Mouse (Mus musculus) kidney, postnatal 0 days (tissue): Measurements from ENCODE around the gene Pparg. TPM values are rescaled to one million over a fixed set of nuclear protein-coding genes. Genes with fewer than 3 reads are reported as not detected.
A peak's percentile ranks its signal among the peaks of the same experiment; 100 is the strongest.

Experiments used
- ATAC-seq: fragments of 200-750 bp; cut with Nextera tagmentation; replicated peaks from 2 replicates; pipeline ENCODE4 v1.8.0; 2017; ENCODE audit warnings: low read depth, moderate number of reproducible peaks, moderate TSS enrichment, moderate library complexity; ENCODE audit not compliant: low FRiP score
- DNase-seq: peaks from one replicate; pipeline ENCODE4 v3.0.0-alpha.2; 2016; ENCODE audit warnings: low spot score
- H3K27ac ChIP-seq: fragments of 300-500 bp; sonication (generic); 2 replicates; pipeline ENCODE4 v1.5.1; 2014; ENCODE audit warnings: mild to moderate bottlenecking
- H3K27me3 ChIP-seq: fragments of 300-500 bp; sonication (generic); 2 replicates; pipeline ENCODE4 v1.6.1; 2014; ENCODE audit warnings: low read length, mixed read lengths; ENCODE audit not compliant: insufficient read depth
- H3K36me3 ChIP-seq: fragments of 300-500 bp; sonication (generic); 2 replicates; pipeline ENCODE4 v1.6.1; 2014; ENCODE audit warnings: low read length, mixed read lengths; ENCODE audit not compliant: insufficient read depth
- H3K4me1 ChIP-seq: fragments of 300-500 bp; sonication (generic); replicated peaks from 2 replicates; pipeline ENCODE4 v1.6.1; 2014; ENCODE audit warnings: antibody characterized with exemption, low read length, mixed read lengths; ENCODE audit not compliant: insufficient read depth
- H3K4me2 ChIP-seq: fragments of 300-500 bp; sonication (generic); 2 replicates; pipeline ENCODE4 v1.6.1; 2014; ENCODE audit warnings: mild to moderate bottlenecking, low read length, moderate library complexity, mixed read lengths
- H3K4me3 ChIP-seq: fragments of 300-500 bp; sonication (generic); replicated peaks from 2 replicates; pipeline ENCODE4 v1.5.1; 2014; ENCODE audit warnings: low read depth, low read length
- H3K9ac ChIP-seq: fragments of 300-500 bp; sonication (generic); 2 replicates; pipeline ENCODE4 v1.6.1; 2014; ENCODE audit warnings: low read depth, low read length
- H3K9me3 ChIP-seq: fragments of 300-500 bp; sonication (generic); replicated peaks from 2 replicates; pipeline ENCODE4 v1.6.1; 2016; ENCODE audit warnings: low read length, inconsistent platforms, mixed read lengths
- CTCF ChIP-seq: IDR thresholded peaks from 2 replicates; pipeline ENCODE4 v1.5.1; 2016; ENCODE audit warnings: antibody characterized with exemption, low read depth, mild to moderate bottlenecking, moderate library complexity
- WGBS: fragments of 180-500 bp; shearing (Covaris S2); extraction: QIAGEN DNeasy Blood & Tissue Kit; methylation state at CpG from one replicate; pipeline ENCODE4 v1.1.7; 2014; 5-methylcytosine and 5-hydroxymethylcytosine counted together
- polyA plus RNA-seq: library from polyadenylated mRNA; unstranded; fragments of >200 nt; fragmentation: Nextera tagmentation; extraction: Ambion mirVana; gene quantifications from 2 replicates; pipeline ENCODE4 v1.2.1, GENCODE M21; 2015

The Pparg gene
- polyA plus RNA-seq, 1 experiment from 2014 or later, result 8.0 TPM

DNA sequence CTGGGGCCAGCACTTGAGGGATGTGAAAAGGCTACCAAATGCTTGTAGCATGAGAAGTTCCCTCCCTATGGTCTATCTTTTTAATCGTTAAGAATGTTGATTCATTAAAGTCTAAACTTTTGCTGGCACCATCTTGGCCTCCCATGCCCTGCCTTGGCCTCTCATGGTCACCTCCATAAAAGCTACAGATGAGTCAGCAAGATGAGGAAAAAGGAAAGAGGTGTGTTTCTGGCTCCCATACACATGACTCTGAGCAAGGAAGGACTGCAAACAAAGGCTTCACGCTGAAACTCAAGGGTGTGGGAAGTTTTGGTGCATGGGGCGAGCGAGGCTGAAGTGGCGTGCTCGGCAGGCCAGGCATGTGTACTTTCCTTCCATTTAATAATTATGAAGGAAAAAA lies 41.9 kb upstream of the Pparg start:
- no peaks in the 10 kb centered on the region for H3K27me3 ChIP-seq
- H3K4me1 ChIP-seq, result no peaks in the 10 kb centered on the region
- H3K4me3 ChIP-seq, result no peak overlapping the region
- no peak for TF ChIP-seq CTCF
- H3K36me3 ChIP-seq, result no peaks in the 10 kb centered on the region
- H3K9ac ChIP-seq, result no peak overlapping the region
- no peak overlapping the region for H3K27ac ChIP-seq
- 86% methylated on average over 6 of the region's 6 CpGs for WGBS
- no peak overlapping the region for H3K4me2 ChIP-seq
- DNase-seq, result no peak
- ATAC-seq, result no peak
- no peaks in the 10 kb centered on the region for H3K9me3 ChIP-seq

DNA sequence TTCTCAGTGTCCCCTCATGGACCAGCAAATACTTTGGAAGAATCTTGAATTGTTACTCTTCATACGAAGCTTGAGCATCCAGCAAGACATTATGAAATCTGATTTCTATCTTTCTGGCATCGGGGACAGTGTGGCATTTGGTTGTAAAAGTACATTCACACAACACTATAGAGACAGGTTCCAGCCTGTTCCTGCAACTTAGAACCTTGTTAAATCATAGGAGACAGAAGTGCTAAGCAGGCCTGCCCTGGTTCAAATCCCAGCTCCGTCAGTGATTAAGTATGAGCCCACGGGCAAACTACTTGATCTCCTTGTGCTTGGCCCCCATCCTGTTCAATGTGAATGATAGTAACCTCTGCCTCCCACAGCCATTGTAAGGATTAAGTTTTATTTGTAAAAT lies 41.1 kb upstream of the Pparg start:
- H3K4me3 ChIP-seq, result no peak overlapping the region
- no peak for TF ChIP-seq CTCF
- no peaks in the 10 kb centered on the region for H3K4me1 ChIP-seq
- H3K27me3 ChIP-seq, result no peaks in the 10 kb centered on the region
- 81% methylated on average over 4 of the region's 4 CpGs for WGBS
- H3K9ac ChIP-seq, result no peak overlapping the region
- H3K4me2 ChIP-seq, result no peak overlapping the region
- DNase-seq, result no peak
- no peaks in the 10 kb centered on the region for H3K9me3 ChIP-seq
- no peak overlapping the region for H3K27ac ChIP-seq
- no peaks in the 10 kb centered on the region for H3K36me3 ChIP-seq
- ATAC-seq, result no peak

GRCm38 (mm10) chr6:115320927-115321714 lies 39.6 kb upstream of the Pparg start:
- no peak overlapping the region for H3K4me2 ChIP-seq
- DNase-seq (peak; percentile 59), ATAC-seq (no peak)
- H3K27ac ChIP-seq, result no peak overlapping the region
- no peaks in the 10 kb centered on the region for H3K36me3 ChIP-seq
- 74% methylated on average over 8 of the region's 8 CpGs for WGBS
- no peak for TF ChIP-seq CTCF
- H3K4me3 ChIP-seq, result no peak overlapping the region
- H3K9ac ChIP-seq, result no peak overlapping the region
- no peaks in the 10 kb centered on the region for H3K27me3 ChIP-seq
- no peaks in the 10 kb centered on the region for H3K9me3 ChIP-seq
- H3K4me1 ChIP-seq, result no peaks in the 10 kb centered on the region

- no peak for TF ChIP-seq CTCF
- H3K4me1 ChIP-seq, result no peaks in the 10 kb centered on the region
- ATAC-seq, result no peak
Measured at GRCm38 (mm10) chr6:115321883-115322351, 38.8 kb upstream of the Pparg start.

GRCm38 (mm10) chr6:115322956-115323355 lies 37.8 kb upstream of the Pparg start:
- H3K4me1 ChIP-seq, result no peaks in the 10 kb centered on the region
- DNase-seq (no peak), ATAC-seq (no peak)
- H3K9ac ChIP-seq, result no peak overlapping the region
- H3K36me3 ChIP-seq, result no peaks in the 10 kb centered on the region
- no peak for TF ChIP-seq CTCF
- H3K27ac ChIP-seq, result no peak overlapping the region
- no peaks in the 10 kb centered on the region; the same call in 1 of the 2 replicates for H3K9me3 ChIP-seq
- no peak overlapping the region for H3K4me3 ChIP-seq
- H3K27me3 ChIP-seq, result no peaks in the 10 kb centered on the region
- no peak overlapping the region for H3K4me2 ChIP-seq
- WGBS, result 80% methylated on average over 5 of the region's 5 CpGs

More at GRCm38 (mm10) chr6:115321883-115322351, 38.8 kb upstream of the Pparg start:
- H3K36me3 ChIP-seq, result no peaks in the 10 kb centered on the region
- H3K4me3 ChIP-seq, result no peak overlapping the region
- no peaks in the 10 kb centered on the region for H3K9me3 ChIP-seq
- no peaks in the 10 kb centered on the region for H3K27me3 ChIP-seq
- no peak overlapping the region for H3K9ac ChIP-seq
- H3K4me2 ChIP-seq, result no peak overlapping the region
- DNase-seq, result no peak
- 58% methylated on average over 6 of the region's 6 CpGs for WGBS
- no peak overlapping the region for H3K27ac ChIP-seq

GRCm38 (mm10) chr6:115330964-115331363 lies 29.8 kb upstream of the Pparg start:
- H3K4me1 ChIP-seq, result no peaks in the 10 kb centered on the region
- no peaks in the 10 kb centered on the region for H3K27me3 ChIP-seq
- H3K4me2 ChIP-seq, result no peak overlapping the region
- TF ChIP-seq CTCF, result no peak
- H3K9ac ChIP-seq, result no peak overlapping the region
- H3K36me3 ChIP-seq, result no peaks in the 10 kb centered on the region
- no peaks in the 10 kb centered on the region; the same call in 1 of the 2 replicates for H3K9me3 ChIP-seq
- no peak overlapping the region for H3K27ac ChIP-seq
- H3K4me3 ChIP-seq, result no peak overlapping the region
- ATAC-seq, result no peak
- DNase-seq, result no peak
